Mouse (Mus musculus): ENCODE data around the gene Mxd1.

- TF ChIP-seq CTCF (IDR thresholded peaks at IDR 0.05; ENCODE audit: low read depth), result no peak
- TF ChIP-seq EP300 (IDR thresholded peaks at IDR 0.05; ENCODE audit: low read depth), result no peak
These were observed 31.7 kb downstream of the Mxd1 start for GRCm38 (mm10) chr6:86637171-86637835.
